Mouse (Mus musculus) forebrain, embryonic 13.5 days (tissue): ENCODE measurements at regions not wholly inside any gene's neighbourhood (a gene's known extent, or its start where the extent isn't known, plus 50 kb on each side); places are given as distances from the start of the nearest gene placed in this dataset.
"Not testable (repeated sequence)": the region's sequence is repeated elsewhere in the genome, so short reads cannot be mapped to it uniquely, and the experiment has no call there.

ENCODE experiments used
- ATAC-seq: fragments of 200-750 bp; cut with Nextera tagmentation; 2 replicates; pipeline ENCODE4 v1.8.0; 2017
- H3K27ac ChIP-seq: fragments of 300-500 bp; sonication (generic); 2 replicates; pipeline ENCODE4 v1.5.1; 2015; ENCODE audit warnings: inconsistent platforms, mild to moderate bottlenecking, moderate library complexity
- H3K27me3 ChIP-seq: fragments of 300-500 bp; sonication (generic); 2 replicates; pipeline ENCODE4 v1.6.1; 2015; ENCODE audit warnings: mild to moderate bottlenecking, inconsistent platforms
- H3K36me3 ChIP-seq: fragments of 300-500 bp; sonication (generic); 2 replicates; pipeline ENCODE4 v1.6.1; 2015; ENCODE audit warnings: mild to moderate bottlenecking, inconsistent platforms; ENCODE audit not compliant: poor library complexity, severe bottlenecking
- H3K4me1 ChIP-seq: fragments of 300-500 bp; sonication (generic); 2 replicates; pipeline ENCODE4 v1.6.1; 2015; ENCODE audit warnings: inconsistent platforms
- H3K4me2 ChIP-seq: fragments of 300-500 bp; sonication (generic); 2 replicates; pipeline ENCODE4 v1.6.1; 2015; ENCODE audit warnings: inconsistent platforms, mild to moderate bottlenecking, moderate library complexity
- H3K4me3 ChIP-seq: fragments of 300-500 bp; sonication (generic); 2 replicates; pipeline ENCODE4 v1.5.1; 2015; ENCODE audit warnings: mild to moderate bottlenecking, inconsistent platforms
- H3K9ac ChIP-seq: fragments of 300-500 bp; sonication (generic); 2 replicates; pipeline ENCODE4 v1.6.1; 2015; ENCODE audit warnings: mild to moderate bottlenecking, inconsistent platforms
- H3K9me3 ChIP-seq: fragments of 300-500 bp; sonication (generic); replicated peaks from 2 replicates; pipeline ENCODE4 v1.6.1; 2016; ENCODE audit warnings: inconsistent platforms
- WGBS: fragments of 180-500 bp; shearing (Covaris S2); methylation state at CpG from one replicate; pipeline ENCODE4 v1.1.7; 2015; 5-methylcytosine and 5-hydroxymethylcytosine counted together

GRCm38 (mm10) chr6:109182878-109183277, 354.4 kb downstream of the Edem1 start:
- 66% methylated on average over 3 of the region's 3 CpGs for WGBS
- ATAC-seq = no peak
- Histone ChIP-seq H3K36me3 (no peaks in the 10 kb centered on the region), H3K9ac (no peak overlapping the region), H3K4me3 (no peak overlapping the region), H3K4me1 (no peaks in the 10 kb centered on the region), H3K27ac (no peak overlapping the region), H3K9me3 (no peaks in the 10 kb centered on the region), H3K27me3 (no peaks in the 10 kb centered on the region), H3K4me2 (no peak overlapping the region)

- H3K9me3 ChIP-seq, H3K9ac ChIP-seq, H3K27ac ChIP-seq, H3K4me2 ChIP-seq, H3K4me3 ChIP-seq, H3K27me3 ChIP-seq, H3K4me1 ChIP-seq, ATAC-seq, H3K36me3 ChIP-seq: not testable (repeated sequence)
- 78% methylated on average over 2 of the region's 2 CpGs for WGBS
Observed at GRCm38 (mm10) chr6:109193061-109193460, 364.6 kb downstream of the Edem1 start.

GRCm38 (mm10) chr6:109193603-109194002, 365.2 kb downstream of the Edem1 start:
- Histone ChIP-seq H3K27ac (no peak overlapping the region), H3K4me2 (no peak overlapping the region), H3K4me3 (no peak overlapping the region), H3K4me1 (no peaks in the 10 kb centered on the region), H3K9me3 (no peaks in the 10 kb centered on the region), H3K27me3 (no peaks in the 10 kb centered on the region), H3K36me3 (no peaks in the 10 kb centered on the region), H3K9ac (no peak overlapping the region)
- no peak for ATAC-seq
- 89% methylated on average over 3 of the region's 3 CpGs for WGBS

GRCm38 (mm10) chr6:109209699-109210098, 381.3 kb downstream of the Edem1 start:
- no peaks in the 10 kb centered on the region for H3K4me1 ChIP-seq
- no peaks in the 10 kb centered on the region for H3K36me3 ChIP-seq
- no peaks in the 10 kb centered on the region for H3K27me3 ChIP-seq
- no peak overlapping the region for H3K27ac ChIP-seq
- WGBS = 84% methylated on average over 2 of the region's 2 CpGs
- no peak for ATAC-seq
- H3K4me2 ChIP-seq = no peak overlapping the region
- no peak overlapping the region for H3K9ac ChIP-seq
- no peaks in the 10 kb centered on the region for H3K9me3 ChIP-seq
- H3K4me3 ChIP-seq = no peak overlapping the region

GRCm38 (mm10) chr6:109230391-109230790, 401.9 kb downstream of the Edem1 start:
- H3K27ac ChIP-seq = no peak overlapping the region
- H3K27me3 ChIP-seq = no peaks in the 10 kb centered on the region
- no peak overlapping the region for H3K4me2 ChIP-seq
- WGBS = 82% methylated on average over 6 of the region's 6 CpGs
- no peaks in the 10 kb centered on the region for H3K9me3 ChIP-seq
- no peak overlapping the region for H3K9ac ChIP-seq
- no peak overlapping the region for H3K4me3 ChIP-seq
- no peak for ATAC-seq
- no peaks in the 10 kb centered on the region; the same call in 1 of the 2 replicates for H3K4me1 ChIP-seq
- no peaks in the 10 kb centered on the region for H3K36me3 ChIP-seq

- Histone ChIP-seq H3K27ac (no peak overlapping the region), H3K4me3 (no peak overlapping the region), H3K36me3 (no peaks in the 10 kb centered on the region), H3K27me3 (no peaks in the 10 kb centered on the region), H3K9me3 (no peaks in the 10 kb centered on the region), H3K4me2 (no peak overlapping the region), H3K9ac (no peak overlapping the region), H3K4me1 (no peaks in the 10 kb centered on the region; the same call in 1 of the 2 replicates)
- 78% methylated on average over 3 of the region's 3 CpGs for WGBS
- ATAC-seq = no peak
Observed at GRCm38 (mm10) chr6:109233426-109233825, 405.0 kb downstream of the Edem1 start.

- Histone ChIP-seq H3K4me2 (no peak overlapping the region), H3K4me3 (no peak overlapping the region), H3K9ac (no peak overlapping the region), H3K27me3 (no peaks in the 10 kb centered on the region), H3K27ac (no peak overlapping the region), H3K4me1 (no peaks in the 10 kb centered on the region), H3K36me3 (no peaks in the 10 kb centered on the region), H3K9me3 (no peaks in the 10 kb centered on the region)
- ATAC-seq = no peak
- WGBS = 84% methylated on average over 2 of the region's 2 CpGs
Observed at GRCm38 (mm10) chr6:109245666-109246065, 417.2 kb downstream of the Edem1 start.

- H3K4me3 ChIP-seq, H3K27me3 ChIP-seq: not testable (repeated sequence)
- 43% methylated on average over 2 of the region's 2 CpGs for WGBS
Observed at GRCm38 (mm10) chr6:109246510-109246909, 418.1 kb downstream of the Edem1 start.

More at GRCm38 (mm10) chr6:109246510-109246909, 418.1 kb downstream of the Edem1 start:
- not testable (repeated sequence) for H3K4me1 ChIP-seq, H3K27ac ChIP-seq, H3K9ac ChIP-seq, H3K9me3 ChIP-seq, ATAC-seq, H3K36me3 ChIP-seq, H3K4me2 ChIP-seq
